Mouse (Mus musculus) olfactory bulb, adult 2 months (tissue): ENCODE data around the gene Cdh4.

Experiments
- CTCF ChIP-seq: fragments of 200-500 bp; IDR thresholded peaks from 2 replicates; pipeline ENCODE4 v1.5.1; 2012; ENCODE audit warnings: low read depth, mild to moderate bottlenecking, low read length, moderate library complexity; ENCODE audit not compliant: insufficient read depth
- POLR2A ChIP-seq: fragments of 200-500 bp; IDR thresholded peaks from 2 replicates; pipeline ENCODE4 v1.6.1; 2012; ENCODE audit warnings: mild to moderate bottlenecking, low read depth, low read length, moderate library complexity; ENCODE audit not compliant: insufficient read depth

DNA sequence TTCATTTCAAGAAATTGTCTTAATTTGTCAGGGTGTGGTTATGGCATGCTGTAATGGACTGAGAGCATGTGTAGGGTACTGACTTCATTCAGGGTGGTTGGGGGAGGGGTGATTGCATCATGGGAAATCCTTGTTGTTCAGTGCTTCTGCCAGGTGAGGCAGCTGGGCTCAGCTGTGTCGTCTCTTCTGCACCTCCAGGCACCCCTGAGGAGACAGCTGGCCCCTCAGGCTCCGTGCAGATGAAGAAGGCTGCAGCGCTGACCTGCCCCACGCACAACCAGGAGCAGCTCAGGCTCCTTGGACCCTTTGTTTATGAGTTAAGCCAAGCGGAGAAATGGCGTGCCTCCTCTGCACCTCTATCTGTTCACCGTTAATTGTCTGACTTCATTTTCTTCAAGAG, 77.7 kb downstream of the Cdh4 start:
- no peak for TF ChIP-seq POLR2A
- no peak for TF ChIP-seq CTCF
